Mouse (Mus musculus): ENCODE data around the gene Tmem144. TPM values are rescaled to one million over a fixed set of nuclear protein-coding genes. Genes with fewer than 3 reads are reported as not detected.
A peak's percentile ranks its signal among the peaks of the same experiment; 100 is the strongest.

The Tmem144 gene
- polyA plus RNA-seq, 2 experiments = 0.68 to 1.9 TPM

DNA sequence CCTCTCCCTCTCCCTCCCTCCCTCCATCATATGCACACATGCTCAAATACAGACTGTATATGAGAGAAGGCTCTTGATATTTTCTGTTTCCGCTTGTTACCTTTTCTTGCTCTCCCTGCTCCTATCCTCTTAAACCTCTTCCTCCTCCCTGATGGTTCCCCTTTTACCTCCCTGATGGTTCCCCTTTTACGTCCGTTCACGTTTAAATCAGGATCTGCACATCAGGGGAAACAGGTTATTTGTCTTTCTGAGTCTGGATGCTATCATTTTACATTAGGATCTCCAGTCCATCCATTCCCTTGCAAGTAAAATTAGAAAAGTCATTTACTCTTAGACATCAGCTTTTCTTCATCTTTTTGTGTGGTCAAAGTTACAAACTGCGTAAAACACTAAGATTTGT is 5.9 kb downstream of the Tmem144 start:
- H3K4me3 ChIP-seq (ENCODE audit: insufficient read depth in 1 of 2, low read depth in 2 of 2, low read length in 2 of 2) = no peak overlapping the region
- no peaks in the 10 kb centered on the region for H3K9me3 ChIP-seq (ENCODE audit: control insufficient read depth, low read length)
- DNase-seq (ENCODE audit: low read depth in 3 of 3, low spot score in 3 of 3) (no peak), ATAC-seq (ENCODE audit: insufficient read depth) (no peak)
- no peak for TF ChIP-seq CTCF (IDR thresholded peaks at IDR 0.05; ENCODE audit: low read depth)
- no peak for TF ChIP-seq EP300 (IDR thresholded peaks at IDR 0.05; ENCODE audit: low read depth)
- no peak overlapping the region for H3K4me2 ChIP-seq (ENCODE audit: low read depth)
- no peaks in the 10 kb centered on the region for H3K36me3 ChIP-seq (replicated peaks; ENCODE audit: control insufficient read depth, insufficient read depth, low read depth)
- no peak overlapping the region for H3K27ac ChIP-seq
- 41% methylated on average over 5 of the region's 5 CpGs for WGBS (ENCODE audit: insufficient replicate concordance)
- H3K4me1 ChIP-seq (replicated peaks; ENCODE audit: control insufficient read depth in 2 of 2, insufficient read depth in 2 of 2, low read length in 1 of 2) = peaks cover 2 to 24% of the 10 kb centered on the region in 2 experiments; a peak in 3 of 4 replicates
- no peak overlapping the region for H3K9ac ChIP-seq (replicated peaks)
- H3K27me3 ChIP-seq (ENCODE audit: control insufficient read depth, insufficient read depth, low read length) = no peaks in the 10 kb centered on the region

DNA sequence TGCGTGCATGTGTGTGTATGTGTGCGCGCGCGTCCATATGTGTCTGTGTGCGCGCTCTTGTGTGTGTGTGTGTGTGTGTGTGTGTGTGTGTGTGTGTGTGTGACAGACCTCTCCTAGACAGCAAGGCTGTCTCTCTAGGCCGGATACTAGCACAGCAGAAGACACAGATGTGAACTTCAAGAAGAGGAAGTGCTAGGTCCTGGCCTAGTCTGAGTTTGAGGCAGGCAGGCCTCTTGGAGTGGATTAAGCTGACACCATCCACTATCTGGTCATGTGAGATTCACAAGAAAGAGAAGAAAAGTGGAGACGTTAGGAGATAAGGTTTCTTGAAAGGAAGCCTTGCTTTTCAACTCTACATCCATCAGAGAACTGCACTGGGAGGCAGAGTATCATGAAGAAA is 8.6 kb downstream of the Tmem144 start:
- Histone ChIP-seq H3K4me3 (ENCODE audit: insufficient read depth in 1 of 2, low read depth in 2 of 2, low read length in 2 of 2) (no peak overlapping the region), H3K9ac (replicated peaks) (no peak overlapping the region), H3K9me3 (ENCODE audit: control insufficient read depth, low read length) (no peaks in the 10 kb centered on the region), H3K4me2 (ENCODE audit: low read depth) (no peak overlapping the region), H3K4me1 (replicated peaks; ENCODE audit: control insufficient read depth in 2 of 2, insufficient read depth in 2 of 2, low read length in 1 of 2) (peaks cover 1 to 15% of the 10 kb centered on the region in 2 experiments; a peak in 3 of 4 replicates), H3K27me3 (ENCODE audit: control insufficient read depth, insufficient read depth, low read length) (no peaks in the 10 kb centered on the region), H3K27ac (no peak overlapping the region), H3K36me3 (replicated peaks; ENCODE audit: control insufficient read depth, insufficient read depth, low read depth) (no peaks in the 10 kb centered on the region)
- TF ChIP-seq CTCF (IDR thresholded peaks at IDR 0.05; ENCODE audit: low read depth) (no peak), EP300 (IDR thresholded peaks at IDR 0.05; ENCODE audit: low read depth) (no peak)
- DNase-seq (ENCODE audit: low read depth in 3 of 3, low spot score in 3 of 3) = no peak
- no peak for ATAC-seq (ENCODE audit: insufficient read depth)
- 68% methylated on average over 9 of the region's 9 CpGs for WGBS (ENCODE audit: insufficient replicate concordance)

DNA sequence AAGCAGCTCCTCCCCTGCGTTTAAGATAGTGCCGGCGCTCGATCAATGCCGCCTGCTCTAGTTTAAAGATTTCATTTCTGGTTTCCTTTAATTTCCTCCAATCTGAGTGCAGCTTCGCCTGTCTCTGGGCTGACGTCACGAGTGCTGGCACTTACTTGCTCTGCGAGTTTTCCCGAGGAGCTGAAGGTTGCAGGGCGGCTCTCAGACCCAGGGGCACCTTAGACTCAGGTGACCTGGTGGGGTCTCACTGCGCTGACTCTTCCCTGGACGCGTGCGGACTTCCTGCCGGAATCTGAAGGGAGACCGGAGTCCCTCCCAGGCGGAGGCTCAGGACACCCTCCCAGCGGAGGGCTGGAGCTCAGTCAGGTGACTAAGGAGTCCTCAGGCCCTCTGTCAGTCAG is 10.0 kb downstream of the Tmem144 start:
- peak overlapping the region; percentile 79 for H3K4me2 ChIP-seq (ENCODE audit: low read depth)
- peak overlapping the region; percentile 60 to 61 for H3K4me3 ChIP-seq (ENCODE audit: insufficient read depth in 1 of 2, low read depth in 2 of 2, low read length in 2 of 2)
- H3K4me1 ChIP-seq (replicated peaks; ENCODE audit: control insufficient read depth in 2 of 2, insufficient read depth in 2 of 2, low read length in 1 of 2) = peaks cover 0 to 15% of the 10 kb centered on the region in 2 experiments; a peak in 2 of 4 replicates
- DNase-seq (ENCODE audit: low read depth in 3 of 3, low spot score in 3 of 3) (peak; percentile 41 to 54 (median 52)), ATAC-seq (ENCODE audit: insufficient read depth) (peak; percentile 87)
- no peaks in the 10 kb centered on the region for H3K36me3 ChIP-seq (replicated peaks; ENCODE audit: control insufficient read depth, insufficient read depth, low read depth)
- no peaks in the 10 kb centered on the region for H3K27me3 ChIP-seq (ENCODE audit: control insufficient read depth, insufficient read depth, low read length)
- WGBS (ENCODE audit: insufficient replicate concordance) = 2% methylated on average over 19 of the region's 19 CpGs
- peak overlapping the region; percentile 61 for H3K9ac ChIP-seq (replicated peaks)
- no peaks in the 10 kb centered on the region for H3K9me3 ChIP-seq (ENCODE audit: control insufficient read depth, low read length)
- no peak for TF ChIP-seq EP300 (IDR thresholded peaks at IDR 0.05; ENCODE audit: low read depth)
- H3K27ac ChIP-seq = peak overlapping the region; percentile 35

DNA sequence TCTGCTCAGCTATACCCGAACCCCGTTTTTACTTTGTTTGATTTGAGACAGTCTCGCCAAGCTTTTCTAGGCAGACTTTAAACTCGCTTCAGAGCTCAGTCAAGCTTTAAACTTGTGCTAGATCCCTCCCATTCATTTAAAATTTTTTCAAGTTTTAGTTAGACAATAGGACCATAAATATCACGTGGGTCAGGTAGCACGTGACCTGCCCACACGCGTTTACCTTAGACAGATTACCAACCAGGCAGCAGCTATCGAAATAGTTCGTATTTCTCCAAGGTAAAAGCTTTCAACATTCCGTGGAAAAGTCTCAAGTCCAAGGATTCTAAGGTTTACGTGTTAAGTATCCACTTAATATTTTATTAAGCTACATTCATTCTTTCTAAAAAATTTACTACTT is 10.4 kb downstream of the Tmem144 start:
- 7% methylated on average over 12 of the region's 12 CpGs for WGBS (ENCODE audit: insufficient replicate concordance)
- Histone ChIP-seq H3K4me1 (replicated peaks; ENCODE audit: control insufficient read depth in 2 of 2, insufficient read depth in 2 of 2, low read length in 1 of 2) (peaks cover 0 to 15% of the 10 kb centered on the region in 2 experiments; a peak in 2 of 4 replicates), H3K9me3 (ENCODE audit: control insufficient read depth, low read length) (no peaks in the 10 kb centered on the region), H3K4me2 (ENCODE audit: low read depth) (peak overlapping the region; percentile 79), H3K9ac (replicated peaks) (peak overlapping the region; percentile 61), H3K36me3 (replicated peaks; ENCODE audit: control insufficient read depth, insufficient read depth, low read depth) (no peaks in the 10 kb centered on the region), H3K27ac (peak overlapping the region; percentile 35), H3K4me3 (ENCODE audit: insufficient read depth in 1 of 2, low read depth in 2 of 2, low read length in 2 of 2) (peak overlapping the region; percentile 60 to 63), H3K27me3 (ENCODE audit: control insufficient read depth, insufficient read depth, low read length) (no peaks in the 10 kb centered on the region)
- no peak for TF ChIP-seq EP300 (IDR thresholded peaks at IDR 0.05; ENCODE audit: low read depth)
- no peak for TF ChIP-seq CTCF (IDR thresholded peaks at IDR 0.05; ENCODE audit: low read depth)
- peak; percentile 60 to 73 (median 70) for DNase-seq (ENCODE audit: low read depth in 3 of 3, low spot score in 3 of 3)
- ATAC-seq (ENCODE audit: insufficient read depth) = peak; percentile 70

DNA sequence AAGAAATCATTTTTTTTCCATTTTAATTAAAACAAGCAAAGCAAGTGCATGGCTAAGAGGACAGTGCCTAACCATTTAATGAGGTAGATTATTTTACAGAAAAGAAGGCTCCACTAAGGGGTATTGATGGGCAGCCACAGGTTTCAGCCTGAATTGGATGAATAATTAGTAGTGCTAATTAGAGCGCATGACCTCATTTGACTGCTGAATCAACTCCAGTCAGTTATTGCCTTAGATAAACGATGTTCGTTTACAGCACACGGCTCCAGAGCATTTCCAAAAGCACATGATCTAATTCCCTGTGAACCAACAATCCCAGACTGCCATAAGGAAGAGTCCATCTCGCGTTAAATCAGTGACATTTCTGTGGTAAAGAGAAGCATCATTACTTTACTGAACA is 11.1 kb downstream of the Tmem144 start:
- H3K4me3 ChIP-seq (ENCODE audit: insufficient read depth in 1 of 2, low read depth in 2 of 2, low read length in 2 of 2) = peak overlapping the region; percentile 60 to 63; a peak in 2 of 4 replicates

More for the DNA sequence above, 11.1 kb downstream of the Tmem144 start:
- Histone ChIP-seq H3K9me3 (ENCODE audit: control insufficient read depth, low read length) (no peaks in the 10 kb centered on the region), H3K27ac (no peak overlapping the region), H3K4me2 (ENCODE audit: low read depth) (peak overlapping the region; percentile 79), H3K27me3 (ENCODE audit: control insufficient read depth, insufficient read depth, low read length) (no peaks in the 10 kb centered on the region), H3K9ac (replicated peaks) (no peak overlapping the region), H3K36me3 (replicated peaks; ENCODE audit: control insufficient read depth, insufficient read depth, low read depth) (no peaks in the 10 kb centered on the region), H3K4me1 (replicated peaks; ENCODE audit: control insufficient read depth in 2 of 2, insufficient read depth in 2 of 2, low read length in 1 of 2) (peaks cover 0 to 15% of the 10 kb centered on the region in 2 experiments; a peak in 2 of 4 replicates)
- WGBS (ENCODE audit: insufficient replicate concordance) = 65% methylated on average over 6 of the region's 6 CpGs
- TF ChIP-seq CTCF (IDR thresholded peaks at IDR 0.05; ENCODE audit: low read depth) (no peak), EP300 (IDR thresholded peaks at IDR 0.05; ENCODE audit: low read depth) (no peak)
- ATAC-seq (ENCODE audit: insufficient read depth) (no peak), DNase-seq (ENCODE audit: low read depth in 3 of 3, low spot score in 3 of 3) (no peak)
